Mouse (Mus musculus): ENCODE data around the gene Hectd4. TPM values are rescaled to one million over a fixed set of nuclear protein-coding genes. Genes with fewer than 3 reads are reported as not detected.

Hectd4 gene
- total and polyA plus RNA-seq, 3 experiments = 2.1 to 7.8 (median 6.0) TPM

- Histone ChIP-seq H3K79me2 (replicated peaks; ENCODE audit: control insufficient read depth, extremely low read depth, insufficient read depth, poor library complexity, severe bottlenecking) (no peaks in the 10 kb centered on the region), H3K4me1 (ENCODE audit: control insufficient read depth in 1 of 2, insufficient read depth in 2 of 2) (peaks cover 6 to 21% of the 10 kb centered on the region in 2 experiments), H3K27me3 (replicated peaks) (no peaks in the 10 kb centered on the region), H3K9me3 (replicated peaks; ENCODE audit: low read length) (no peaks in the 10 kb centered on the region), H3K4me3 (replicated peaks in 1 of 3; ENCODE audit: low read depth in 2 of 3, low read length in 2 of 3, poor library complexity in 1 of 3) (no peak overlapping the region), H3K4me2 (ENCODE audit: insufficient read depth, low read depth, poor library complexity, severe bottlenecking) (no peak overlapping the region), H3K9ac (ENCODE audit: insufficient read depth, low read depth) (no peak overlapping the region), H3K27ac (ENCODE audit: insufficient read depth, low read depth) (no peak overlapping the region), H3K36me3 (replicated peaks in 1 of 2; ENCODE audit: control insufficient read depth in 1 of 2, insufficient read depth in 1 of 2, low read length in 1 of 2) (peaks cover 52 to 82% of the 10 kb centered on the region in 2 experiments)
- in situ Hi-C loops (cut with MboI; ENCODE audit: low pct_ligation_motif_present, low pct_unique_long_range_greater_than_20kb, low sequenced_read_pairs) = no loop called here
- TF ChIP-seq SIN3A (IDR thresholded peaks at IDR 0.05; ENCODE audit: low read length) (no peak), IRF4 (IDR thresholded peaks at IDR 0.05; ENCODE audit: low read depth, low read length) (no peak), CHD1 (IDR thresholded peaks at IDR 0.05; ENCODE audit: low read depth, low read length) (no peak), RCOR1 (conservative IDR thresholded peaks at IDR 0.05; ENCODE audit: low read depth, low read length) (no peak), UBTF (IDR thresholded peaks at IDR 0.05; ENCODE audit: low read depth, low read length) (no peak), TCF12 (IDR thresholded peaks at IDR 0.05; ENCODE audit: low read depth, low read length) (no peak), MAFK (IDR thresholded peaks at IDR 0.05; ENCODE audit: insufficient replicate concordance, low read length) (no peak), USF2 (conservative IDR thresholded peaks at IDR 0.05; ENCODE audit: low read depth, low read length) (no peak), MAX (IDR thresholded peaks at IDR 0.05; ENCODE audit: low read length) (no peak), ZC3H11A (IDR thresholded peaks at IDR 0.05; ENCODE audit: low read depth, low read length) (no peak), ETS1 (conservative IDR thresholded peaks at IDR 0.05; ENCODE audit: low read depth, low read length) (no peak), E2F4 (IDR thresholded peaks at IDR 0.05; ENCODE audit: insufficient replicate concordance, low read depth, low read length) (no peak), MEF2A (IDR thresholded peaks at IDR 0.05; ENCODE audit: borderline replicate concordance, low read depth, low read length) (no peak), PAX5 (IDR thresholded peaks at IDR 0.05; ENCODE audit: low read length) (no peak), MYC (IDR thresholded peaks at IDR 0.05; ENCODE audit: low read depth, low read length) (no peak), ZKSCAN1 (IDR thresholded peaks at IDR 0.05; ENCODE audit: borderline replicate concordance, low read depth, low read length) (no peak), CTCF (conservative IDR thresholded peaks at IDR 0.05 in 1 of 2, IDR thresholded peaks at IDR 0.05 in 1 of 2; ENCODE audit: low read depth in 2 of 2, low read length in 2 of 2) (no peak), ZMIZ1 (IDR thresholded peaks at IDR 0.05; ENCODE audit: low read depth, low read length) (no peak), KAT2A (IDR thresholded peaks at IDR 0.05; ENCODE audit: insufficient replicate concordance, low read length) (no peak), JUND (conservative IDR thresholded peaks at IDR 0.05; ENCODE audit: low read depth, low read length) (no peak)
- DNase-seq (ENCODE audit: extremely low read depth) = no peak
- dilution Hi-C loops (cut with MboI; ENCODE audit: extremely low pct_ligation_motif_present, extremely low pct_unique_long_range_greater_than_20kb, low sequenced_read_pairs) = no loop called here
Observed at GRCm38 (mm10) chr5:121335426-121335825, 115.4 kb downstream of the Hectd4 start.

DNA sequence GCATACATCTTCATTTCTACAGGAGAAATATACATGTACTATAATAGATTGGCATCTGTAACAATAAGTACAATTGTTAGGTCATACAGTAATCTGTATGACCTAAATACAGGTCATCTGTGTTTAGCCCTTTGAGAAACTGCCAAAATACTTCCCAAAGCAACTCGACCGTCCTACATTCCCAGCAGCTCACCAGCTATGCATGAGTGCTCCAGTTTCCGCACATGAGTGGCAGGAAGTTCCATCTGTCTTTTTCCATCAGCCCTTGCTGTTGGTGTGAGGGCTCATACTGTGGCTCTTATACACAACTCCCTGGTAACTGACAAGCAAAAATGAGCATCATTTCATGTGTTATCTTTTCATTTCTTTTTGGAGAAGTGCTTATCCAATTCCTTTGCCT is 116.0 kb downstream of the Hectd4 start:
- in situ Hi-C loops (cut with MboI; ENCODE audit: low pct_ligation_motif_present, low pct_unique_long_range_greater_than_20kb, low sequenced_read_pairs) (no loop called here), dilution Hi-C loops (cut with MboI; ENCODE audit: extremely low pct_ligation_motif_present, extremely low pct_unique_long_range_greater_than_20kb, low sequenced_read_pairs) (no loop called here)
- TF ChIP-seq MAZ (IDR thresholded peaks at IDR 0.05; ENCODE audit: low read depth, low read length) = no peak
- TF ChIP-seq RCOR1 (conservative IDR thresholded peaks at IDR 0.05; ENCODE audit: low read depth, low read length) = no peak
- no peak for TF ChIP-seq ZMIZ1 (IDR thresholded peaks at IDR 0.05; ENCODE audit: low read depth, low read length)
- TF ChIP-seq ELF1 (IDR thresholded peaks at IDR 0.05; ENCODE audit: low read depth, low read length) = no peak
- TF ChIP-seq E2F4 (IDR thresholded peaks at IDR 0.05; ENCODE audit: insufficient replicate concordance, low read depth, low read length) = no peak
- no peak for TF ChIP-seq EP300 (IDR thresholded peaks at IDR 0.05; ENCODE audit: low read length)
- TF ChIP-seq PAX5 (IDR thresholded peaks at IDR 0.05; ENCODE audit: low read length) = no peak
- TF ChIP-seq BHLHE40 (IDR thresholded peaks at IDR 0.05; ENCODE audit: low read depth, low read length) = peak; percentile 27; the same call in 1 of the 2 replicates
- no peak for TF ChIP-seq SIN3A (IDR thresholded peaks at IDR 0.05; ENCODE audit: low read length)
- H3K79me2 ChIP-seq (replicated peaks; ENCODE audit: control insufficient read depth, extremely low read depth, insufficient read depth, poor library complexity, severe bottlenecking) = no peaks in the 10 kb centered on the region
- H3K4me1 ChIP-seq (ENCODE audit: control insufficient read depth in 1 of 2, insufficient read depth in 2 of 2) = peaks cover under 1 to 21% of the 10 kb centered on the region in 2 experiments
- no peak overlapping the region for H3K9ac ChIP-seq (ENCODE audit: insufficient read depth, low read depth)
- H3K36me3 ChIP-seq (replicated peaks in 1 of 2; ENCODE audit: control insufficient read depth in 1 of 2, insufficient read depth in 1 of 2, low read length in 1 of 2) = peaks cover 52 to 85% of the 10 kb centered on the region in 2 experiments
- no peak overlapping the region for H3K27ac ChIP-seq (ENCODE audit: insufficient read depth, low read depth)
- no peaks in the 10 kb centered on the region for H3K27me3 ChIP-seq (replicated peaks)
- no peak overlapping the region for H3K4me2 ChIP-seq (ENCODE audit: insufficient read depth, low read depth, poor library complexity, severe bottlenecking)
- H3K9me3 ChIP-seq (replicated peaks; ENCODE audit: low read length) = no peaks in the 10 kb centered on the region
- DNase-seq (ENCODE audit: extremely low read depth) = no peak
- H3K4me3 ChIP-seq (replicated peaks in 1 of 3; ENCODE audit: low read depth in 2 of 3, low read length in 2 of 3, poor library complexity in 1 of 3) = no peak overlapping the region
